Mouse (Mus musculus): ENCODE data around the gene Msh5. TPM values are rescaled to one million over a fixed set of nuclear protein-coding genes. Genes with fewer than 3 reads are reported as not detected.
"Not testable (repeated sequence)": the region's sequence is repeated elsewhere in the genome, so short reads cannot be mapped to it uniquely, and the experiment has no call there.

The Msh5 gene
- total RNA-seq, 1 experiment from 2014 or later = 4.2 TPM

DNA sequence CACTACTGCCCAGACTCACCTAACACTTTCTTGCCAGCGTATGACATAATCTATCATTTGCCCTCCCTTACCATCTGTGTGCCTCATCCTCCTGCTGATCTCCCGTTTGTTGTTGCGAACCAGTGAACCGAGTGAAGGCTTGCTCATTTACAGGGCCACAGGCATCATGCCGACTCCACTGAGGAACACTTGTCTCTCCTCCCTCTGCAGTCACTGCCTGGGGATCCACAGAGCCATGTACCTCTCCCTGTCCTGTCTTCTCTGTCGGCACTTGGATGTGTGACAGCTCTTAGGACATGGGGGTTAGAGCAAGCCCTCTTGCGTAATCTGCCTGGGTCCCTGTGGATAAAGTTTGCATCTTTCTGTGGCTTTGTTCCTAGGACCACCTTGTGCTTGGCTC lies 37.0 kb downstream of the Msh5 start:
- no peak for ATAC-seq (replicated peaks; ENCODE audit: low read depth, poor library complexity, severe bottlenecking)

DNA sequence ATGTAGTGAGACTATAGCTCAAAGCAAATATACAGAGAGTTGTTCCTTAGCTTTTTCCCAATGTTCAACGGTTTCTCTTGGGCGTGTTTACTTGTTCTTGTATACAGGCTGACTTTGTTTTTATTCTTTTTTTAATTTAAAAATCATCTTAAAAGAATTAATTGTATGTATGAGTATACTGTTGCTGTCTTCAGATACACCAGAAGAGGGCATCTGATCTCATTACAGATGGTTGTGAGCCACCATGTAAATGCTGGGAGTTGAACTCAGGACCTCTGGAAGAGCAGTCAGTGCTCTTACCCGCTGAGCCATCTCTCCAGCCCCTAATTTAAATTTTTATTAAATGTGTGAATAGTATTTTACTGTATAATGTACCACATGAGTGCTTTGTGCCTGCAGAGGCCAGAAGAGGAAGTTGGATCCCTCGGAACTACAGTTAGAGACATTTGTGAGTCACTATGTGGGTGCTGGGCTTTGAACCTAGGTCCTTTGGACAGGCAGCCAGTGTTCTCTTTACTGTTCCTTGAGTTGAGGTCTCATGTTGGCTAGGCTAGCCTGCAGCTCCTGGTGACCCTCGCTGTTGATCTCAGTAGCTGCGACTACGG lies 39.1 kb downstream of the Msh5 start:
- ATAC-seq (replicated peaks; ENCODE audit: low read depth, poor library complexity, severe bottlenecking) = no peak

DNA sequence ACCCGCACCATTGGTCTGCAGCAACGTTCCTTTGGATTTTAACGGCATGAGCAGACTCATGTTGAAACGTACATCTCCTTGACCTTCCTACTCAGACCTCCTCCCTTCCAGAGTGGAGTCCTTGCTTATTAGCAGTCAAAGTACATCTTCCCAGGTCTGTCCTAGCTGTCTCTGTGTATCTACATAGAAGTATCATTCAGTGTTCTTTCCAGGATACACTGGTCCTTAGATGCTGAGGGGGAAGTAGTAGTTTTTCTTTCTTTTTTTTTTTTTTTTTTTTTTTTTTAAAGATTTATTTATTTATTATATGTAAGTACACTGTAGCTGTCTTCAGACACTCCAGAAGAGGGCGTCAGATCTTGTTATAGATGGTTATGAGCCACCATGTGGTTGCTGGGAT lies 40.6 kb downstream of the Msh5 start:
- ATAC-seq (replicated peaks; ENCODE audit: low read depth, poor library complexity, severe bottlenecking) = not testable (repeated sequence)

DNA sequence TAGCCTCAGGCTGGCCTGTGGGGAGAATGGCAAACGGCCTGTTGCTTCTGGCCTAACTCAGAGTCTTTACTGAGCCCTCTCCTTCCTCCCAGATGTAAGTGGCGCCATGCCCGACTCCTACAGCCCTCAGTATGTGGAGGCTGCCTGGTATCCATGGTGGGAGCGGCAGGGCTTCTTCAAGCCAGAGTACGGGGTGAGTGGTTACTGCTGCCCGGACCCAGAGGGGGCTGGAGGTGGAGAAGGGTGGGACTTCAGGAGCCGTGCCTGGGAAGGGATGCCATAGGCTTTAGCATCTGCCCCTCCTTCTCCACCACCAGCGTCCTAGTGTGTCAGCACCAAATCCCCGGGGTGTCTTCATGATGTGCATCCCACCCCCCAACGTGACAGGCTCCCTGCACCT lies 41.4 kb downstream of the Msh5 start:
- no peak for ATAC-seq (replicated peaks; ENCODE audit: low read depth, poor library complexity, severe bottlenecking)

DNA sequence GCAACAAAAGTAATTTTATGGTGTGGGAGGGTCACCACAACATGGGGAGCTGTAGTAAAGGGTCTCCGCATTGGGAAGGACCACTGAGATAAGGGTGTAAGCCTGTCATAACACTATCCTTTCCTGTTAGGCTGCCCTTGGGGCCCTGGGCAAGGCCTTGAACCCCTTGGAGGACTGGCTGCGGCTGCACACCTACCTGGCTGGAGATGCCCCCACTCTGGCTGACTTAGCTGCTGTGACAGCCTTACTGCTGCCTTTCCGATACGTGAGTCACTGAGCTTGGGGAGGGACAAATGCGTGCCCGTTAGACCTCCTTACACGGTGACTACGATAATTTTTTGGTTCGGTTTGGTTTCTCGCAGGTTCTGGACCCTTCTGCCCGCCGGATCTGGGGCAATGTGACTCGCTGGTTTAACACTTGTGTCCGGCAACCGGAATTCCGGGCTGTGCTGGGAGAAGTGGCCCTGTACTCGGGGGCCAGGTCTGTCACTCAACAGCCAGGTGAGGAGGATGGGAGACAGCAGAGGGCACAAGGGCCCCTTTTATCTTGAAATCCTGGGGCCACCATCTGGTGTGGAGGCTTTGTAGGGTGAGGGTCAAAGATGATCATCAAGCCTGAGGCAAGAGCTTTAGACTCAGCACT lies 42.3 kb downstream of the Msh5 start:
- ATAC-seq (replicated peaks; ENCODE audit: low read depth, poor library complexity, severe bottlenecking) = no peak

DNA sequence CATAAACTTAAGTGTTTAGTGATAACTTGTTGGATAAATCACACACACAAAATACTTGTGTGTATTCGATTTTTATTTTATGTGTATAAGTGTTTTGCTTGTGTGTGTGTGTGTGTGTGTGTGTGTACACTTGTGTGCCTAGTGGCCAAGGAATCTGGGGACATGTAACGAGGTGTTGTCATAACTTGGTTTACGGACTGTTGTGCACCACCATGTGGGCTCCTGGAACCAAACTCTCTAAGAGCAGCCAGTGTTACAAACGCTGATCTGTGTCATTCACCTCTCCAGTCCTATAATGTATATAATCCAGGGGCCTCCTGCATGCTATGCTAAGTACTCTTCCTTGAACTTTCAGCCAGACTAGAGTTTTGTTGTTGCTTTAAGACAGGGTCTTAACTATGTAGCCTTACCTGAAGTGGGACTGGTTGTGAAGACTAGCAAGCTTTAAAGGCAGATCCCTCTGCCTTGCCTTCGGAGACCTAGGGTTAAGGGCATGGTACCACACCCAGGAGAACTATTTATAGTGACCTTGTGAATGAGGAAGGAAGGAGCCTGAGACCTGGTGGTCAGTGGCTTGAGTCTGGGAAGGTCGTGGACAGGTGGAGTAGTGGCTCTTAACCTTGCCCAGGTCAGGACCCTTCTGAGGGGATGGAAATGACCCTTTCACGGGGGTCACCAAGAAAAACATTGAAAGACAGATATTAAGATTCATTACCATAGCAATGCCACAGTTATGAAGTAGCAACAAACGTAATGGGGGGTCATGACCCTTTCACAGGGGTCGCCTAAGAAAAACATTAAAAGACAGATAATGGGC lies 43.3 kb downstream of the Msh5 start:
- no peak for ATAC-seq (replicated peaks; ENCODE audit: low read depth, poor library complexity, severe bottlenecking)

DNA sequence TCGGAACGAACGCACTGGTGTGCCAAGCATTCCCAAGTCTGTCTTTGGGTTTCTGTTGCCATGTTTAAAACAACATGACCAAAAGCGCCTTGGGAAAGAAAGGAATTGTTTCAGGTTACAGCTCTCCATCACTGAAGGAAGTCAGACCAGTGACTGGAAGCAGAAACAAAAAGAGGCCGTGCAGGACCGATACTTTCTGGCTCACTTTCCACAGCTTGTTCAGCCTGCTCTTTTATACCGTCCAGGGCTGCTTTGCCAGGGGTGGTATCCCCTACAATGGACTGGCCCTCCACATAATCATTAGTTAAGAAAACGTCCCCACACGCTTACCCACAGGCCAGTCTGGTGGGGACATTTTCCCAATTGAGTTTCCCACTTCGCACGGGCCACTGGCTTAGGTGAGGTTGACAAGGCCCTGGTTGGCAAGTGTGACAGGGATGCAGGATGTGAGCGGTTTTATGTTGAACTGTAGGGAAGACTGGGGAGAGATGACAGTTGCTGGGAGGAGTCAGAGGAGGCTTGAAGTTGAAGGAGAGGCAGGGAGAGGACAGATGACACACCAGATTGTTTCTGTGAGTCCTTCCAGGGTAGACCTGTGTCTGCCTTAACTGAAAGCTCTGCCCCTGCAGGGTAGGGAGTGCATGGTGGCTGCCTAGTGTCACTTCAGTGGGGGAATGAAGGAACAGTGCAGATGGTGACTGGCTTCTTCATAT lies 44.2 kb downstream of the Msh5 start:
- ATAC-seq (replicated peaks; ENCODE audit: low read depth, poor library complexity, severe bottlenecking) = peak; percentile 16

DNA sequence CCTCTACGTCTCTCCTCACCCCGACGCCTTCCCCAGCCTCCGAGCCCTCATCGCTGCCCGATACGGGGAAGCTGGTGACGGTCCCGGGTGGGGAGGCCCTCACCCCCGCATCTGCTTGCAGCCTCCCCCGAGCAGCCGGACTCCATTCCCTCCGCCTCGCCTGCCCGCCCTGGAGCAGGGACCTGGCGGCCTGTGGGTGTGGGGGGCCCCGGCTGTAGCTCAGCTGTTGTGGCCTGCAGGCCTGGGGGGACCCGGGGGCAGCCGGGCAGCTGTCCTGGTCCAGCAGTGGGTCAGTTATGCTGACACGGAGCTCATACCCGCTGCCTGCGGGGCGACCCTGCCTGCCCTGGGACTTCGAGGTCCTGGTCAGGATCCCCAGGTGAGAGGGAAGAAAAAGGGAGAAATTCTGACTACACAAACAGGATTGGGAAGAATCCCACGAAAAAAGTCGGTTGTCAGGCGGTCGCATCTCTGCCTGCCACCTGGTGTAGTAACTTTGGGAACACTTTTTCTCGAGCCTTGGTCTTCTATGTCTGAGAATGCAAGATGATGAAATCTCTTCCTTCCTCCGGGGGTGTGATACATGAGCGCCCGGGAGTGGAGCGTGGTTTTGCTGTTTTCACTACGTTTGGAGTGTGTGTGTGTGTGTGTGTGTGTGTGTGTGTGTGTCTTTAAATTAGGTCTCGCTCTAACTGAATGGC lies 44.9 kb downstream of the Msh5 start:
- peak; percentile 13; the same call in 1 of the 2 replicates for ATAC-seq (replicated peaks; ENCODE audit: low read depth, poor library complexity, severe bottlenecking)

DNA sequence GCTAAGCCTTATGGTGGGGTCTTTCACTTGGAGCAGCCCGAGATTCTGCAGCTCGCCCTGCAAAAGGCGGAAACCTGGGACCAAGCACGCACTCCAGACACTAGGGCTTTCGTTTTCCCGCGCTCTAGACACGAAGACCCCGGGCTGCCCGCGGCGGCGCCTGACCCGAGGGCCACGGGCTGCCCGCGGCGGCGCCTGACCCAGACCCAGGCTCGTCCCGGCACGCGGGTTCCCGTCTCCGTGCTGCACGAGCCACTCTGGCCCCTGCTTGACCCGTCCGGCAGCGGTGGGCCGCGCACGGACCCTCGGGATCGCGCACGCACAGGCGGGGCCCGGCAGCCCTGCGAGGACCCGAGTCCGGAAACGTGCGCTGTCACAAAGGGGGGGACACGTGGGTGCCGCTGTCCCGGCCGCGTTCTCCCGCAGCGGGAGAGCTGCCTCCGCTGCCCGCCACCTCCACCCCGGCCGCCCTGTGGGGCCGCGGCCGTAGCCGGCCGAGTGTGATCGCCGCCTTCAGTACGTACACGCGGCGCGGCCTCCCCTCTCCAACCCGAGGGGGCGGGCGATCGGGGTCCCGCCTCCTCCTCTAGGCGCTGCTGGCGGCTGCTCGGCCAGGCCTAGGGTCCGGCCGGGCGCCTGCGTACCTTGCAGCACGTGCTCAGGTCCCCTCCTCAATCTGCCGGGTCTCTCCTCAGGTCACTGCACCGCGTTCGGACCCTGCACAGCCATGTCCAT lies 45.7 kb downstream of the Msh5 start, which contains the start of gene Vars:
Gene Vars (plus strand): TSS at position 271 of the 735 bp plus-strand sequence.
- peak; percentile 59 for ATAC-seq (replicated peaks; ENCODE audit: low read depth, poor library complexity, severe bottlenecking)

DNA sequence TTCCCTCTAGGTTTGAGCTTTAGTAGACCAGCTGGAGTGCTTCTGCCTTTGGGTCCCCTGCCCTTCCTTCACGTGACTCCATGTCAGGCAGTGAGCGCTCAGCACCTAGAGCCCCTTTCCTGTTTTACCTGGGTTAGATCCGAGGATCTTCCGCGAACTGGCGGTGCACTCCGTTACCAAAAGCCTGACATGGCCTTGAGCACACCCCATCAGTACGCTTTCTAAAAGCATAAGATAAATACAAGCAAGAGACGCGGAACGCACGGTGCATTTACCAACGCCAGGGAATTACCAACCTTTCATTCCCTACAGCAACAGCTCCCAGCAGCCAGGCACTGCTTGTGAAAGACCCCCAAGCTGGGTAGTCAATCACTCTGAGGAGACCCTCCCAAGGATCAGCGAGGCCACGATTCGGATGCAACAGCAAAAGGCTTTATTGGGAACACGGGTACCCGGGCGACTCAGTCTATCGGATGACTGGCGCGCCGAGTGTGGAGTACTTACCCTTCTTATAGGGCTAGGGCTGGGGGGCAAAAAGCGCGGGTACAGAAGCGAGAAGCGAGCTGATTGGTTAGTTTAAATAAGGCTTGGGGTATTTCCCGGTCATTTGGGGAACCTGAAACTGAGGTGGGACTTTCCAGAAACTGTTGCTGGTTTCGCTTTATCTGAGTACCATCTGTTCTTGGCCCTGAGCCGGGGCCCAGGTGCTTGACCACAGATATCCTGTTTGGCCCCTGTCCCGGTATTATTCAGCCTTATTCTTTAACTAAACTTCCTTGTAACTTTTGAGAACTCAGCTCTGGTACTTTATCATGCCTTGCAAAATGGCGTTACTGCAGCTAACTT lies 46.5 kb downstream of the Msh5 start:
- ATAC-seq (replicated peaks; ENCODE audit: low read depth, poor library complexity, severe bottlenecking) = peak; percentile 23

DNA sequence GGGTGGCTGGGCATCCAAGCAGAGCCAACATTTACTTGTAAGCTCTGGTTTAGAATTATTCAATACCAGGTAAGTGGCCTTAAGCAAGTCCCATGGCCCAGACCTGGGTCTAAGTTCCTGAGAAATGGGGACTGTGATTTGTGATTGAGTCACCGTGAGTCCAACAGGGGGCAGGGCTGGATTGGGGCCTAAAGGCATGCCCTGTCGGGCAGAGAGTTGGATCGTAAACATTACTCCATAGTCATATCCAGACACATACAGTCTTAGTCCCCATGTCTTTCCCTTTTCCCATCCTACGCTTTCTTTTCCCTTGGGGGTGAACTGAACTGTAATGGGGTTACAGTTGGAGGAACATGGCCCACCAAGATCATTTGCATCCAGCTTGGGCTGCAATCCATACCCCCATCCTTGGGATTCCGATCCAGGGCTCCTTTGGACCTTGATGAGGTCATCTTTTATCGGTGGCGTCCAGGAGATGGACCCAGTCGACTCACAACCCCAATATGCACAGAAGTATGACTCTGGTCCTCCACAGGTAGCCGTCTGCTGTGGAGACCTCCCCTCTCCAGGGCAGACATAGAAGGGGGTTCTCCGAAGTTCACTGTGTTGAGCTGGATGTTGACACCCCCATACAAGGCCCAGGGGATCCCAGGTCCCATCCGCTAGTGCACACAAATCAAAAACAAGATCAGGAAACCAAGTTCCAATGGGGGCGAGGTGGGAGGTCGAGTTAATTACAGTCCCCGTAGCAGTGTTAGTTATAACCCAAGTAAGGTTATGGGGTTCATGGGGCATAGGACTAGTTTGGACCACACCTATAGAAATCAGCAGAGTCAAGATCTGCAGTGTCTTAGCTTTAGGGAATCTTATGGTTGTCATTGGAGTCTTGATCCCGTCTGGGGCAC lies 47.8 kb downstream of the Msh5 start:
- ATAC-seq (replicated peaks; ENCODE audit: low read depth, poor library complexity, severe bottlenecking) = no peak

DNA sequence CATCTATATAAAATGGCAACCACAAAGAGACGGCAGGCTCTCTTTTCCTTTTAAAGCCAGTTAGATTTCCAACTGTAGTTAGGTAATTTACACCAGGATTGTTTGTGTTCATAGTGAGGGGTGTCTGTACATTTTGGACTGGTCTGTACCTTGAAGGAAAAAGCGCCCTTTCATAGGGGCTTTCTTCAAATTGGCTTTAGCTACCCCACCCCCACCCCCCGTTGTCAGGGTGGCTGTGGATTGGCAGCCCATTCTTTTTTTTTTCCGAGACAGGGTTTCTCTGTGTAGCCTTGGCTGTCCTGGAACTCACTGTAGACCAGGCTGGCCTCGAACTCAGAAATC lies 49.4 kb downstream of the Msh5 start:
- no peak for ATAC-seq (replicated peaks; ENCODE audit: low read depth, poor library complexity, severe bottlenecking)

DNA sequence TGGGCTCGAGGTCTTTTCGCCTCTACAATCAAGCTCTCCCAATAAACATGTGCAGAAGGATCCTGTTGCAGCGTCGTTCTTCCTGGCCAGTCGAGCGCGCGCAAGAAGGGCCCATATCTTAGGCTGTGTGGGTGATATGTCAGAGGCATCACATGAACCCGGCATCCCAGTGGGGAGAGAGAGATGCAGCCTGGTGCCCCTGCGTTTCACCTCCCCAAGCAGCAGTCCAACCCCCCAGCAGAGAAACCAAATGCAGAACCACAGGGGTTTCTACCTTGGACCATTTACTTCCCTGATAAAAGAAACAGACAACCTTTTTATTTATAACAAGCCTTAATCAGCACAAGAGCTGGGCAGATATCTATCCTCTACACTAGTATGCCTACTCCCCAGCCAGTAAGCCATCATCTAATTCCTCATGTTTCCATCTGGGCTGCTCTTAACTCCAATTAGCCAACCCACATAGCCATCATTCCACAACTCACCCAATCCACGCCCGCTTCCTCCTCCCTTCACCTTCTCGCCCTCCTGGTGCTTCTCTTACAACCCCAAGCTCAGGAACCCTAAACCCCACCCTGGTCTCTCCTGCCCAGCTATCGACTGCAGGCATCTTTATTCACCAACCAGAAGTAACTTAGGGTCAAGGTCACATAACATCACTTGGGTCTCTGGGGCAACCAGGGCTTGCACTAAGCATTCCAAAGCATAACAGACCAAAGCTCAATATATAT lies 50.0 kb downstream of the Msh5 start:
- no peak for ATAC-seq (replicated peaks; ENCODE audit: low read depth, poor library complexity, severe bottlenecking)

DNA sequence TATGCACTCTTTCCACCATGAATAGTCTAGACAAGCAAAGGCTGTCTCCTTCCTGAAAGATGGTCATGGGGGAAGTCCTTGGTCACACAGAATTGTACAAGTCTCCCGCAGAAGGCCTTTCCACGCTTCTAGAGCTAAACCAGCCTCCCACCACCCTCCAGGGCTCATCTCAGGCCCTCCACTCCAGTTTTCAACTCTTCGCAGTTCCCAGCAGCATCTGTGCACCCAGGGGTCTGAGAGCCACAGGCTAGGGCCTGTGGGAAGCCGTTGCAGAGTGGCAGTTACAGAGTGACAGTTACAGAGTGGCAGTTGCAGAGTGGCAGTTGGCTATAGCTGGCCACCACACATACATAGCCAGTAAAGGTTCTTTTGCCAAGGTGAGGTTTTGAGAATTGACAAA lies 50.6 kb downstream of the Msh5 start:
- ATAC-seq (replicated peaks; ENCODE audit: low read depth, poor library complexity, severe bottlenecking) = not testable (repeated sequence)

DNA sequence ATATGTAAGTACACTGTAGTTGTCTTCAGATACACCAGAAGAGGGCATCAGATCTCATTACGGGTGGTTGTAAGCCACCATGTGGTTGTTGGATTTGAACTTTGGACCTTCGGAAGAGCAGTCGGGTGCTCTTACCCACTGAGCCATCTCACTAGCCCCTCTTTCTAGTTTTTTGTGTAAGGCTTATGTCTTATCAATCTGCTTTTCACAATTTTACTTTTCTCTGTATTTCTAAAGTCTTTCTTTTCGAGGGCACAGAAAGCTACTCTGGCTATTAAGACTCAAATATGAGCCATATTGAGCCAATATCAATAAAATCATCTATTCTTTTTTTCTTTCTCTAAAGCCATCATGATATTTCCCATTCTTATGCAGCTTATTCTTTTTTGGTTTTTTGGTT lies 51.4 kb downstream of the Msh5 start:
- ATAC-seq (replicated peaks; ENCODE audit: low read depth, poor library complexity, severe bottlenecking) = not testable (repeated sequence)

DNA sequence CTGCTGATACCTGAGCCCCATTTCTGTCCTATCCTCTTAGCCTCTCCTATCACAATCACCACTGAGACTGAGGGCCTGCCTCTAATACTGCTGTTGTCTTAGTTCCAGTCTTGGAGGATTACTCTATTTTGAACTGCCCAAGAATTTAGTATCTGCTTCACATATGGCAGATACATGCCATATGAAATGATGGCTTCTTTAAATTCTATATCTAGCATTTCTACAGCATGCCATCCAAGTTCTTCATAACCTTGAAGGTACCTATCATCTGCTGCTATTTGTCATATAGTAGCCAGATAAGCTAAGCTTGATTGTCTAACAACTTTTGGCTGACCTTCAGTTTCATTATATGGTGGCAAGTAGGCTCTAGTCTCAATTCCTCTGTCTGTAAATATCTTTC lies 51.8 kb downstream of the Msh5 start:
- ATAC-seq (replicated peaks; ENCODE audit: low read depth, poor library complexity, severe bottlenecking) = no peak

DNA sequence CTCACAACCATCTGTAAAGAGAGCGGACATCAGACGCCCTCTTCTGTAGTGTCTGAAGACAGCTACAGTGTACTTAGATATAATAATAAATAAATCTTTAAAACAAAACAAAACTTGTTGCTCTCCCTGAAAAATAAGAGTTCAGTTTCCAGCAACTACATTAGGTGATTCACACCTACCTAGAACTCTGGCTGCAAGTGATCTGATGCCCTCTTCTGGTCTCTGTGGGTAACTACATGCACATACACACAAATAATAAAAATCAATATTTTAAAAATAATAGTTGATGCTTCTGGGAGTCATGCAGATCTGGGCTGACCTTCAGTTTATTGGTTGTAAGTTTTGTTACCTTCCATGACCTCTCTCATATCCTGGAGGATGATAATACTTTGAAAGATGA lies 62.3 kb downstream of the Msh5 start:
- peak; percentile 41; the same call in 1 of the 2 replicates for ATAC-seq (replicated peaks; ENCODE audit: low read depth, poor library complexity, severe bottlenecking)
